Mouse (Mus musculus): ENCODE results near the gene Rbak.

GRCm38 (mm10) chr5:143150044-143150443, 30.5 kb downstream of the Rbak start:
- TF ChIP-seq POLR2A (IDR thresholded peaks at IDR 0.05; ENCODE audit: low read depth, low read length) (no peak), CTCF (IDR thresholded peaks at IDR 0.05; ENCODE audit: extremely low read depth, insufficient read depth, insufficient read length, insufficient replicate concordance) (no peak)
